Mouse (Mus musculus): ENCODE data around the gene Cspg4. TPM values are rescaled to one million over a fixed set of nuclear protein-coding genes. Genes with fewer than 3 reads are reported as not detected.
"Not testable (repeated sequence)": the region's sequence is repeated elsewhere in the genome, so short reads cannot be mapped to it uniquely, and the experiment has no call there.

Cspg4 gene
- total RNA-seq, 2 experiments from 2014 or later, result not detected

DNA sequence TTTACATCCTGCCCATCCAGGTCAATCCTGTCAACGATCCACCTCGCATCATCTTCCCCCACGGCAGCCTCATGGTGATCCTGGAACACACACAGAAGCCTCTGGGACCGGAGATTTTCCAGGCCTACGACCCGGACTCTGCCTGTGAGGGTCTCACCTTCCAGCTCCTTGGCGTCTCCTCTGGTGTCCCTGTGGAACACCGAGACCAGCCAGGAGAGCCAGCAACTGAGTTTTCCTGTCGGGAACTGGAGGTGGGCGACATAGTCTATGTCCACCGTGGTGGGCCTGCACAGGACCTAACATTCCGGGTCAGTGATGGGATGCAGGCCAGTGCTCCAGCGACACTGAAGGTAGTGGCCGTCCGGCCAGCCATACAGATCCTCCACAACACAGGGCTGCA is 21.8 kb downstream of the Cspg4 start:
- no peak for ATAC-seq (replicated peaks; ENCODE audit: low FRiP score, poor library complexity, severe bottlenecking)

DNA sequence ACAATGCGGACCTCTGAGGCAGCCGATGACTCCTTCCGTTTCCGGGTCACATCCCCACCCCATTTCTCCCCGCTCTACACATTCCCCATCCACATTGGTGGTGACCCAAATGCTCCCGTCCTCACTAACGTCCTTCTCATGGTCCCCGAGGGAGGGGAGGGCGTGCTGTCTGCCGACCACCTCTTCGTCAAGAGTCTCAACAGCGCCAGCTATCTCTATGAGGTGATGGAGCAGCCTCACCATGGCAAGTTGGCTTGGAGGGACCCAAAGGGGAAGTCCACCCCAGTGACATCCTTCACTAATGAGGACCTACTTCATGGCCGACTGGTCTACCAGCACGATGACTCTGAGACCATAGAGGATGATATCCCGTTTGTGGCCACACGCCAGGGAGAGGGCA is 22.7 kb downstream of the Cspg4 start:
- ATAC-seq (replicated peaks; ENCODE audit: low FRiP score, poor library complexity, severe bottlenecking), result no peak

DNA sequence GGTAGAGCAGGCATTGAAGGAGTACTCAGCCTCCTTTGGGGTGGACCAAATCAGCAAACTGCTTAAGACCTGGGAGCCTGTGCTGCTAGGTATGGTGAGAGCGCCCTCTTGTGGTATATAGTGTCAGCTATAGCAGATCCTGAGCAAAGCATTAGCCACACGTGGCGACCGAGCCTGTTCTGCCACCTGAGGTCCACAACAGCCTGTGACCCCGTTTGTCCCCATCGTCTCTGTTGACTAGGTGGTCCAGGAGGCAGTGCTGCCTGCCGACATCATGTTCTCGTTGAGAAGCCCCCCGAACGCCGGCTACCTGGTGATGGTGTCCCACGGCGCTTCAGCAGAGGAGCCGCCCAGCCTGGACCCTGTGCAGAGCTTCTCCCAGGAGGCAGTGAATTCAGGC is 25.0 kb downstream of the Cspg4 start:
- peak; percentile 51 for ATAC-seq (replicated peaks; ENCODE audit: low FRiP score, poor library complexity, severe bottlenecking)

DNA sequence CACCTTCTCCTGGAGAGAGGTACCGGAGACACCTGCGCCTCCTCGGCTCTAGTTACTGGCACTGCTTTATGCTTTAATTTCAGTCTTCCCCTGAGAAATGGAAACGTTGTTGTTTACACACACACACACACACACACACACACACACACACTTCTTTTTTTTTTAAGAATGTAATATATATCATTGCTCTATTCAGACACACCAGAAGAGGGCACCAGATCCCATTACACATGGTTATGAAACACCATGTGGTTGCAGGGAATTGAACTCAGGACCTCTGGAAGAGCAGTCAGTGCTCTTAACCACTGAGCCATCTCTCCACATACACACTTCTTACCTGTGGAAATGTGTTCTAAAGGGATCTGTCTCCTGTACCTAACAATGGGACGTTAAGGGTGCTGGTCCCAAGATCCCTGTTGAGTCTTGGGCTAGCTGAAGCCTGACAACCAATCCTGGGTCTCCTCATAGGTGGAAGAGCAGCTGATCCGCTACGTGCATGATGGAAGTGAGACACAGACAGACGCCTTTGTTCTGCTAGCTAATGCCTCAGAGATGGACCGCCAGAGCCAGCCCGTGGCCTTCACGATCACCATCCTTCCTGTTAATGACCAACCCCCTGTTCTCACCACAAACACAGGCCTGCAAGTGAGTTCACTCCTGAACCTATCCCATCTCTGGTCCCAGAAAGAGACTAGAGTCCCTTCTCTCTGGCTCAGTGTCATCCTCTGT is 25.9 kb downstream of the Cspg4 start:
- ATAC-seq (replicated peaks; ENCODE audit: low FRiP score, poor library complexity, severe bottlenecking), result no peak

DNA sequence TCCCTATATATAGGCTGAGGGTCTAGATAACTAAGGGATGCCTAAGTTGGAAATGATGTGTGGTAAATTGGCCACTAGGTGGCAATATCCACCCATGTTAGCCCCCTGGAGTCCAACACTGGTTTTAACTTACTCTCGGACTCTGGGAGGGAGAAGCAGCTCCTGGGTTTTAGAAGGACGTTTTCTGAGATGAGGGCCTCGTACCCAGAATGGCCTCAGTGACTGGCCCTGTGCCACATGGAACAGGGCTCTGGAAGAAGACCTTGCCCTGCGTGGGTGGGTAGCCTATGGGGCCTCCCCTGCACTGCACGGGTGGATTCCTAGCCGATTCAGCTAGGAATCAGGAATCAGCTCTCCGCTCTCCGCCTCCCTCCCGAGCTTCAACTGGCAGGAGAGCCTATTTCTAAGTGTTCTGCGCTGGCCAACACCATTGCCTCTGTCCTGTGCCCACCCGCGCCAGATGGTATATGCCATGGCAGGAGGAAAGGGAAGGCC is 26.7 kb downstream of the Cspg4 start:
- ATAC-seq (replicated peaks; ENCODE audit: low FRiP score, poor library complexity, severe bottlenecking), result no peak

DNA sequence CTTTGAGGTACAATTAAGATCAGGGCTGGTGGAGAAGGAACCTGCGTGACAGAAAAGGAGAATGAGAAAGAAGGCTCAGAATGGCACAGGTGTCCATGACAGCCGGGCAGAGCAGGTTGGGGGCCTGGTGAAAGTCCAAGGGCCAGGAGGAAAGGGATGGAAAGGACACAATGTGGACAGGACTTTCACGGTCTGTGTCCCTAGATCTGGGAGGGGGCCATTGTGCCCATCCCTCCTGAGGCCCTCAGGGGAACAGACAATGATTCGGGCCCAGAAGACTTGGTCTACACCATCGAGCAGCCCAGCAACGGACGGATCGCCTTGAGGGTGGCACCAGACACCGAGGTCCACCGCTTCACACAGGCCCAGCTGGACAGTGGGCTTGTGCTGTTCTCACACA is 27.3 kb downstream of the Cspg4 start:
- ATAC-seq (replicated peaks; ENCODE audit: low FRiP score, poor library complexity, severe bottlenecking), result no peak

DNA sequence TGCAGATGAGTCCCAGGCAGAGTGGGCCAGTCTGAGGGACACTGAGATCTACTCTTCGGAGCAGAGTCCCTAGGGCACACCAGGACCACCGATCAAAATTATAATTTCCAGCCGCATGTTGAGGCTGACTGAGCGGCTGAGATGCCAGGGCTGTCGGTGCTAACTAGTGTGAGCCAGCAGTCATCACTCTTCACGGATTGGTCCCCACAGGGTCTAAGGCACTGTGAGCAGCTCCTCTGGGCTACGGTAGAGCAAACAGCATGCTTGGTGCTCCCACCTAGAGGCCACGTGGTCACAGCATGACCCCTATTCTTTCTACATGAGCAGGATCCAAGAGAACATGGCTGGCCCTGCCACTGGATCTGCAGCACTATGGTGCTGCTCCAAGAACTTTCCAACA is 28.5 kb downstream of the Cspg4 start:
- ATAC-seq (replicated peaks; ENCODE audit: low FRiP score, poor library complexity, severe bottlenecking), result no peak

DNA sequence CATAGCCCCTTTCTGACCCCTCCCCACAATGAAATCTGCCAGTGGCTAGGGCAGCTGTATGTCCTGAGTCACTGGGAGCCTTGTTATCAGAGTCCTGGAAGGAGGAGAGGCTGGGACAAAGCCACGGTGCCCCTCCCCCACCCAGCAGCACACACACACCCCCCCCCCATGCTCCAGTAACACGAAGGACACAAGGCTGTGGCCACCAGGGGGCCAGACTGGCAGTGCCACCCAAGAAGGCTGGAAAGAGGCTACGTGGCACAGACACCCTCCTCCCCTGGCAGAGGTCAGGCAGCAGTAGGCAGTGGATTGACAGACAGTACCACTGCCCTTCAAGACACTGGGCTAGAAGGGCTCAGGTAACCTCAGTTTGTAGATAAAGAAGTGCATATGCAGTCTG is 29.2 kb downstream of the Cspg4 start:
- no peak for ATAC-seq (replicated peaks; ENCODE audit: low FRiP score, poor library complexity, severe bottlenecking)

DNA sequence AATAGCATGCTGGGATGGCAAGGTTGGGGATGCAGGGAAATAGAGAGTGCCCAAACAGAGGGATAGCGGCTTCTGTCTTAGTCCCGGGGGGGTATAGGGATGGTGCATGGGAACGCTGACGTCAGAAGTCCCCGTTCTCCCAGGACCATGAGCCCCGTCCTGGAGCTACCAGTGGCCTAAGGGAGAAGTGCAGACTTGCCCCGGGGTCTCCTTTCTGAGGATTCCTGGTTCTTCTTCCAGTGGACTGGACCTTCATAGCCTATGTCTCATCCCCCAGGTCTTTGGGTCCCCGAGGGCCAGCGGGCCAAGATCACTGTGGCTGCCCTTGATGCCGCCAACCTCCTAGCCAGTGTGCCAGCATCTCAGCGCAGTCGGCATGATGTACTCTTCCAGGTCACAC is 31.9 kb downstream of the Cspg4 start:
- no peak for ATAC-seq (replicated peaks; ENCODE audit: low FRiP score, poor library complexity, severe bottlenecking)

DNA sequence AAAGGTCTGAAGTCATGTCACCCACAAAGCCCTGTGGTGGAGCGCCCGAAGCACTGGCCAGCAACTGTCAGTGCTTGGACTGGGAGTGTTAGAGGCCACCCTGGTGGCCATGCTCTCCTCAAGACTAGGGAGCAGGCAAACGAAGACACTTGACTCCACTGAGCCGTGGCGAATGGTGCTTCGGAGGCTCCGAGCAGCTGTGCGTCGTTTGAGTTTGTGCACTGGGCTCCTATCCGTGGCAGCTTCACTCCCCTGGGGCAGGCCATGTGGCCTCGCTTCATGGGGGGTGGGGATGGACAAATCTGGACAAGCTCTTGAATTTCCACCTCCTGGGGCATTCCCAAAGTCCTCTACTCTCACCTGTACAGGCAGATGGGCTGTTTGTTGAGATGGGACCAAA is 34.6 kb downstream of the Cspg4 start:
- no peak for ATAC-seq (replicated peaks; ENCODE audit: low FRiP score, poor library complexity, severe bottlenecking)

DNA sequence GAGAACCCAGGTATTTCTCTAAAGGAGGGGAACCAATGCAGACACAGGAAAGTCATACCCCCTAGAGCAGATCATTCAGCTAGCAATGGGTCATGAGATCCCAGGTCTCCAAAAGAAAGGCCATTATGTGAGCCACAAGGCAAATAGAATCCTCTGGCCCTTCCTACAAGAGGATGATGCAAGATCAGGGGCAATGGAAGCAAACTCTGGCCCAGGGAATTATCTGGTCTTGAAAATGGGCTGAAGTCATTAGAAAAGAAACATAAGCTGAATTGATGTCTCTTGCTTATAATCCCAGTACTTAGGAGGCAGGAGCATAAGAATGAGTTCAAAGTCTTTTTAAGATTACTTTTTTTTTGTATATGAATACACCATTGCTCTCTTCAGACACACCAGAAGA is 35.2 kb downstream of the Cspg4 start:
- no peak for ATAC-seq (replicated peaks; ENCODE audit: low FRiP score, poor library complexity, severe bottlenecking)

DNA sequence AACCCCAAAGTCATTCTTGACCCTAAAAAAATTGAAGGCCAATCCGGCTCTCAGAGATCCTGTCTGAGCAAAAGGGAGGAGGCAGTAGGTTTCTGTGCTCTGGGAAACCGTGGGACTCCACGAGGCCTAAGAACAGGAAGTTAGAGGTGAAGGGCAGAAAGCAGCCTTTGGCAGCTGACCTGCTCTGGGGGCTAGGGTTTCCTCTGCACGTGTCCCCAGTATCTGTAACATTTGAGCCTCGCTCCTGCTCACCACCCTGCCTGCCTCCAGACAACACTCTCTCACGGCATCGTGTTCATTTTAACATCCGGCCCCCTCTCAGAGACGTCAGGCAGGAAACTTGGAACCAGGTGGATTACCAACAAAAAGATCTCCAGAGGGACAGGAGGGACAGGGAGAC is 35.7 kb downstream of the Cspg4 start:
- ATAC-seq (replicated peaks; ENCODE audit: low FRiP score, poor library complexity, severe bottlenecking), result no peak

DNA sequence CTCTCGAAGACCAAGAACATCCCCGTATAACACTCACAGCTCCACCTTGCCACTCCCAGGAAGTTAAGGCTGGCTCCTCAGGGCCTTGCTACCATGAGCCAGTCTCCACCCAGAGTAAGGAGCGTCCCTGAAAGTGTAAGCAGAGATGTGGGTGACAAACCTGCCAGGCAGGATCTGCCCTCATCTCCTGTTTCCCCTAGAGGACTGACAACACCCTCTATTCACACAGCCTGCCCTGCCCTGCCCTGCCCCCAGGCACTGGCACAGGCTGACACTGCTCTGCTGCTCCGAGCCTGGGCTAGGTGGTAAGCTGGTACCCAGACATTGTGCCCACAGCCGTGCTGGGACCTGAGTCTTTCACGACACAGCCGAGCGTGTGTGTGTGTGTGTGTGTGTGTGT is 36.4 kb downstream of the Cspg4 start:
- ATAC-seq (replicated peaks; ENCODE audit: low FRiP score, poor library complexity, severe bottlenecking), result no peak

DNA sequence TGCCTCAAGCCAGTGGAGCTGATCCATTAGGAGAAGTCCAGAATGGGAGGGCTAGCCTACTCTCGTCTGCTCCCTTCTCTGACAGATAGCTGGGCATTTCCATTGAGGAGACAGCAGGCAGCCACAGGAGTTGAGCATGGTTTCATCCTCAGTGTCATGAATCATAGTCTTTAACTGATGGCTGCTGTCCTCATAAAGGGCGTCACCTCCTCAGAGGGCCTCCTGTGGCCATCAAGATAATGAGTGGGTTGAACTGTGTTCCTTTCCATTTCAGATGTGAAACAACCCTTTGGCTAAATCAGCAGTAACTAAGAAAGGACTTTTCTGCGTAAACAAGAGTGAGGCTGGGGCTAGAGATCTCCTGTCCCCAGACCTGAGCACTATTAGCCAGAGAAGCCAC is 38.8 kb downstream of the Cspg4 start:
- no peak for ATAC-seq (replicated peaks; ENCODE audit: low FRiP score, poor library complexity, severe bottlenecking)

DNA sequence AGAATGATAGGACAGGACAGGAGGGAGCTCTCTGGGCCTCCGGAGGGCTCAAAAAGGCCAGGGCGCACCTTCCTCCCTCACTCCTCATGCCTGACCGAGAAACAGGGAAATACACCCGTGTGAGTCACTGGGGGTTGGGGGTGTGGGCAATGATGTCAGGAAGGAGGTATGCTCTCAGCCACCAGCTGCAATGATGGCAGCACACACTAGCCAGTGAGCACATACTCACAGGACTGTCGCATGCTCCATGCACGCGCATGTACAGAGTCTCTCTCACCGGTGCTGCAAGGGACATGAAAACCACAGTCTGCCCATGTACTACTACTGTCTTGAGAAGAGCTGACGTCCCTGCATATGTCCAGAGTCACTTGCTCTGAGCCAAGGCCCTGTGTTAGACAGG is 42.7 kb downstream of the Cspg4 start:
- no peak for ATAC-seq (replicated peaks; ENCODE audit: low FRiP score, poor library complexity, severe bottlenecking)

DNA sequence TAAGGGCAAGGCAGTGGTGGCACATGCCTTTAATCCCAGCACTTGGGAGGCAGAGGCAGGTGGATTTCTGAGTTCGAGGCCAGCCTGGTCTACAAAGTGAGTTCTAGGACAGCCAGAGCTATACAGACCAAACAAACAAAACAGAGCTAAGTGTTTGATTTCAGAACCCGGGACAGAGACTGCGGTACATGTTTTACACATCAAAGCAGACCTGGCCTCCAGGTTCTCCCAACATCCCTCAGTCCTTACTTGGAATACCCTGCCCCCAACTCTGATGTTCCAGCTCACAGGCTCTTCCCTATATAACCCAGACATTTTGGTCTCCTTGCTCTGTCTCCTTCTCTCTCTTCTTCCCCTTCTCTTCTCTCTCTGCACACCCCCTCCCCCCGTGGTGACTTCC is 45.2 kb downstream of the Cspg4 start:
- not testable (repeated sequence) for ATAC-seq (replicated peaks; ENCODE audit: low FRiP score, poor library complexity, severe bottlenecking)

DNA sequence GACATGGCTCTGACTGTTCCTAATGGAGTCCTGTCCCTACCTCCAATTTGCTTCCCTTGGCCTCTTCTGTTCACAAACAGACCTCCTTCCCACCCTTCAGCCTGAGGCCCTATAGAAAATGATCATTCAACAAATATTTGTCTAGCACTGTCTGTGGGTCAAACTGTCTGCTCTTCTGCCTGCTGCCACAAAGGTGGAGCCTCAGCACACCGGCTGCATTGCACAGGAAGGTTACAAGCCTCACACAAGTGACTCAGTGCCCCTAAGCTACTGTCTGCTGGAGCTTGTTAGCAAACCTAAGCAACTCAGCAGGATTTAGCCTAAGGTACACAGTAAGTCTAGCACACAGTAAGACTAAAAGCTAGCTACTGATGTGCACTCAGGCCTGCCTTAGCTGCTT is 46.2 kb downstream of the Cspg4 start:
- no peak for ATAC-seq (replicated peaks; ENCODE audit: low FRiP score, poor library complexity, severe bottlenecking)

DNA sequence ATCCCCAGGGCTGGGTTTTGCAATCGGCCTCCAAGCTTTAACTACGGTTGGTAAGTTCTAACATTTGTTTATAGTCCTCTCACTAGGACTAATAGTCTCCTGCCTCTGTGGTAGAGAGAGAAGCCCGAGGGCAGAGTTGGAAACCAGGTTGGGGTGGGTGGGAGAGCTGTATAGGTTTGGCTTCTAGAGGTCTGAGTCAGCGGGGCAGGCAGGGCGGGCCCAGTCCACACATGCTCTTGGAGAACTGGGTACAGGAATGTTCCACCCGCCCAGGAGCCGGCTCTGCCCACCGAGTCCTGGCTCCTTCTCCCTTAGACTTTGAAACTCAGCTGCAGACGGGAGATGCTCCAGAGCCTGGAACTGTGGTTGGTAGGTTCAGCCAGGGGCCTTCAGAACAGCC is 49.2 kb downstream of the Cspg4 start:
- no peak for ATAC-seq (replicated peaks; ENCODE audit: low FRiP score, poor library complexity, severe bottlenecking)

DNA sequence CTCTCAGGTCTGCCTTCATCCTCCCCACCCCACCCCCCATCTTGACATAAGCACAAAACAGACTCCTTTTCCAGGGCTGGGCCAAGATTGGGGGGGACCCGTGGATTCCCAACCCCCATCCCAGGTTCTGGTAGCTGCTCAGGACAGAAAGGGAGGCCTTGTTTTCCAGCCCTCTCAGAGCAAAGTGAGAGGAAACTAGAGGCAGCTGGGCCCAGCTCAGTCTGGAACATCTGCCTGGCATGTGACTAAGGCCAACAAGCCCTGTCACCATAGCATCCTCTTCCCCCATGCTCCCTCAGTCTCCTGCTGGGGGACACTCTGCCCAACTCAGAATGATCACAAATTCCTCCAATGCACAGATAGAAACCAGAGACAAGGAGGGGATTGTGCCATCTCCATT is 50.3 kb downstream of the Cspg4 start:
- no peak for ATAC-seq (replicated peaks; ENCODE audit: low FRiP score, poor library complexity, severe bottlenecking)

DNA sequence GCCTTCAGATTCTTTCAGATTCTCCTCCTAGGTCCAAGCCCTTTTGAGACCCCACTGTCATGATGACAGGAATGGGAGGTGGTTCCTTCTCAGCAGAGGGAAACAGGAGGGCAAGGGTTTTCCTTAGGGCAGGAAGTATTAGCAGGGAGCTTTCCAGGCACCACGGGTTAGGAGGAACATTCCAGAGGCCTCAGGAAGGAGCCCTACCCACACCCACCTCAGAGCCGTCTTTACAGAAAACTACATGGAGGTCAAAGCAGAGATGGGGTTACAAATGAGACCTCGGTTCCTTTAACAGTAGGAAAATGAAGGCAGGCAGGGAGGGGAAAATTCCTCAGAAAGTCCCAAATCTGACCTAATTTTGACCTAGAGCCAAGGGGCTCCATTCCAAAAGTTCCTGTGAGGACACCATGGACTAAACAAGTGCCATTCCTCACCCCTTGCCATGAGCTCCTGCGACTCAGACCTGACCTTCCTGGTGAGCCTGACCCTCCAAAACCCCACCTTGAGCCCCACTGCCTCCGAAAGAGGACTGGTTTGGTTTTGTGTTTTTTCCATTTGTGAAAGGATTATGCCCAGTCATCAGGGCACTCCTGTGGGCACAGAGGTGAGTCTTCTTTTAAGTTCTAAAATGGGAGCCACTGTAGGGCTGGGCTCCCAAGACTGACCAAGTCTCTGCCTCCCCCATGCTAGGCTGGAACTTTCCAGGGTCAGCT is 51.0 kb downstream of the Cspg4 start:
- ATAC-seq (replicated peaks; ENCODE audit: low FRiP score, poor library complexity, severe bottlenecking), result no peak

DNA sequence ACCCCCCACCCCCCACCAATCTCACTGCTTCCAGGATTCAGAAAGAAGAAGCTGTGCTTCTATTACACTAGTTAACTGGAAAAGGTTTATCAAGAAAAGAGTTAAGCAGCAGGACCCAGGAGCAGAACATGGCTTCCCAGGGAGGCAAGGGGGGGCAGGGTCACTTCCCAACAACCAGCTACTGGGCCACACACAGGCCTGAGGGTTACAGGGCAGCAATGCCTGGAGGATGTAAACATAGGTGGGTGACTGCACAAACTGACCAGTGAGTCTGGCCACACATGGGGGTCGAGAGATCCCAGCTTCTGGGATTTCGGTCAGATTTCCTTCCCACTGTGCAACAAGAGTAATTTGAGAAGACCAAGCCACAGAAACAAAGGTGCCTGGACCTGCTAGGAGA is 52.3 kb downstream of the Cspg4 start:
- no peak for ATAC-seq (replicated peaks; ENCODE audit: low FRiP score, poor library complexity, severe bottlenecking)

DNA sequence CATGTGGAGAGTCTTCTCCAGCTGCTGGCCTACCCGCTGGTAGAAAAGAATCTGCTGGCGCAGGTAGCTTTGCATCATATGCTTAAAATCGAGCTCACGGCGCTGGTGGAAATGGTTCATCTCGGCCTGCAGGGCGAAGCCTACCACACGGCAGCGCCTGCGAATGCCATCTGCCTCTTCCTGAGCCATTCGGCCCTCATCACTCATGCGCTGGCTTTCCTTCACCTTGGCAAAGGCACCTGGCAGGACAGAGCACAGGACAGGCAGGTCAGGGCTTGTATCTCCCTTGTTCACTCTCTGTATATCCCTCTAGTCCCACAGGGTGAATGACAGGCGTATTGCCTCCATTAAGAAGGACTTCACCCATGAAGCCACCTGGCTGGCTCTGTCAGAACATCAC is 53.6 kb downstream of the Cspg4 start:
- no peak for ATAC-seq (replicated peaks; ENCODE audit: low FRiP score, poor library complexity, severe bottlenecking)
